Comparison of ENCODE assay signal across 19 mouse cellular contexts in the genomic region with DNA sequence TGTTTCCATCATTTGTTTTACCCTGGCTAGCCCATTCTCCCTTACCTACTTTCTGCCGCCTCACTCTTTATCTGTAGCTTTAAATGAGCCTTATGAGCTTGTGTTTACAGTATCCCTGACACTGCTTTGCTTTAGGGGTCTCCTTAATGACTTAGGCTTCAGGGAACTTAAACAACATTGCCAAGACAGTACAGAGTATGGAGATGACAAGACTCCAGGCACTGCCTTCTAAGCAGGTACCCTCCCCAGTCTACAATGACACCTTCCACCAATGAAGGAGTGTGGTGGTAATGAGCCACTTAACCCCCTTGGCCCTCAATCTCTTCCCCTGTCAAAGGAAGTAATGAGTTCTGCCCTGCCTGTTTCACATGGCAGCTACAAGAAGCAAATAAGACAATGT. TPM values are rescaled to one million over a fixed set of nuclear protein-coding genes. Genes with fewer than 3 reads are reported as not detected.
DNase-seq lines count a peak whose midpoint lies in the region; ATAC-seq lines count a peak whose summit lies in the region.
"Had no signal": no experiment of that assay in that cellular context is flagged by ENCODE, and none has a peak within 500 bp of the region (broad histone marks: within the 10 kb centered on the region; RNA-seq: fewer than 3 reads in every experiment).

No protein-coding gene starts in this region.

- no peak overlapping the region for H3K4me3 ChIP-seq in hindbrain, embryonic 12.5 days
- H3K4me3 ChIP-seq in hindbrain, embryonic 10.5 days: no peak overlapping the region
- H3K4me3 ChIP-seq in hindbrain, embryonic 15.5 days: no peak overlapping the region
- H3K4me3 ChIP-seq: layer of hippocampus, adult 2 months; liver, embryonic 12.5 days had no signal

- H3K4me1 ChIP-seq in hindbrain, embryonic 12.5 days: no peaks in the 10 kb centered on the region
- no peaks in the 10 kb centered on the region for H3K4me1 ChIP-seq in hindbrain, embryonic 10.5 days (replicated peaks)
- H3K4me1 ChIP-seq in hindbrain, embryonic 15.5 days (replicated peaks): peaks cover 12% of the 10 kb centered on the region
- H3K4me1 ChIP-seq: liver, embryonic 12.5 days had no signal

- WGBS in hindbrain, embryonic 12.5 days: 71% methylated on average over 1 of the region's 1 CpGs
- WGBS in hindbrain, embryonic 10.5 days: 74% methylated on average over 1 of the region's 1 CpGs
- WGBS in hindbrain, embryonic 15.5 days: 54% methylated on average over 1 of the region's 1 CpGs

- no peaks in the 10 kb centered on the region for H3K36me3 ChIP-seq in hindbrain, embryonic 12.5 days
- no peaks in the 10 kb centered on the region for H3K36me3 ChIP-seq in hindbrain, embryonic 10.5 days
- no peaks in the 10 kb centered on the region for H3K36me3 ChIP-seq in hindbrain, embryonic 15.5 days
- H3K36me3 ChIP-seq: liver, embryonic 12.5 days had no signal

- no peaks in the 10 kb centered on the region for H3K27me3 ChIP-seq in hindbrain, embryonic 12.5 days
- no peaks in the 10 kb centered on the region for H3K27me3 ChIP-seq in hindbrain, embryonic 10.5 days (ENCODE audit: insufficient read depth, poor library complexity, severe bottlenecking)
- no peaks in the 10 kb centered on the region for H3K27me3 ChIP-seq in hindbrain, embryonic 15.5 days
- H3K27me3 ChIP-seq: liver, embryonic 12.5 days had no signal

- H3K27ac ChIP-seq in hindbrain, embryonic 12.5 days: no peak overlapping the region
- H3K27ac ChIP-seq in hindbrain, embryonic 10.5 days: no peak overlapping the region
- peak overlapping the region; percentile 66 for H3K27ac ChIP-seq in hindbrain, embryonic 15.5 days (replicated peaks)
- H3K27ac ChIP-seq: liver, embryonic 12.5 days; macrophage had no signal

- peak; percentile 59 for ATAC-seq in hindbrain, embryonic 12.5 days (ENCODE audit: low FRiP score)
- peak; percentile 74; the same call in 1 of the 2 replicates for ATAC-seq in hindbrain, embryonic 15.5 days (ENCODE audit: low FRiP score, low read depth)
- ATAC-seq: liver, embryonic 12.5 days had no signal

- no peak for DNase-seq in hindbrain, embryonic 10.5 days (ENCODE audit: low spot score)
- DNase-seq in retina, postnatal 1 day: peak; percentile 10
- no peak for DNase-seq in retina, embryonic 14.5 days (ENCODE audit: low spot score)
- DNase-seq in layer of hippocampus, postnatal 14 days (ENCODE audit: low spot score in 2 of 2): no peak
- DNase-seq in layer of hippocampus, adult 9-10 months (ENCODE audit: low spot score): no peak
- DNase-seq: adrenal gland, postnatal 10 days; gastrocnemius, postnatal 10 days; kidney, adult 9 months; thymus, adult 18-20 months had no signal

- no peak overlapping the region for H3K9ac ChIP-seq in hindbrain, embryonic 12.5 days
- no peak overlapping the region for H3K9ac ChIP-seq in hindbrain, embryonic 15.5 days
- H3K9ac ChIP-seq: liver, embryonic 12.5 days; lung, embryonic 14.5 days had no signal

- no peaks in the 10 kb centered on the region for H3K9me3 ChIP-seq in hindbrain, embryonic 12.5 days (replicated peaks)
- H3K9me3 ChIP-seq in hindbrain, embryonic 10.5 days: no peaks in the 10 kb centered on the region
- H3K9me3 ChIP-seq in hindbrain, embryonic 15.5 days: no peaks in the 10 kb centered on the region
- H3K9me3 ChIP-seq: liver, embryonic 12.5 days had no signal

- H3K4me2 ChIP-seq in hindbrain, embryonic 12.5 days (replicated peaks): no peak overlapping the region
- no peak overlapping the region for H3K4me2 ChIP-seq in hindbrain, embryonic 15.5 days
- H3K4me2 ChIP-seq: liver, embryonic 12.5 days; lung, embryonic 14.5 days had no signal

RNA-seq across cellular contexts. Expression of gene Vstm2a, which starts 42.4 kb away (rescaled TPM):
- 13.3 and 14.4 TPM in 2 replicates for polyA plus RNA-seq in hindbrain, embryonic 12.5 days (2016; fragmentation: Nextera tagmentation; extraction: Ambion mirVana)
- 0.62 and 2.3 TPM in 2 replicates for polyA plus RNA-seq in hindbrain, embryonic 10.5 days (2016; fragmentation: Nextera tagmentation; extraction: Ambion mirVana)
- polyA plus RNA-seq in hindbrain, embryonic 15.5 days (2015; fragmentation: Nextera tagmentation; extraction: Ambion mirVana): 82.4 and 92.9 TPM in 2 replicates
- 100 to 1,000 TPM; 114 to 130 TPM for total RNA-seq in layer of hippocampus, postnatal 14 days (2021)
- total RNA-seq: monocyte, adult 5-6 weeks; neutrophil, adult 5-6 weeks had no signal
- polyA plus RNA-seq: C2C12; lung, embryonic 14.5 days; macrophage; small intestine, adult 2 months had no signal
